Mouse (Mus musculus) MEL (cell line): Measurements from ENCODE around the gene Usp39. TPM values are rescaled to one million over a fixed set of nuclear protein-coding genes. Genes with fewer than 3 reads are reported as not detected.

Experiments
- DNase-seq: peaks from one replicate; pipeline ENCODE4 v3.0.0; 2011; ENCODE audit warnings: low read depth, low spot score
- H3K27ac ChIP-seq: 2 replicates; pipeline ENCODE4 v1.5.1; 2012; ENCODE audit warnings: low read depth, mild to moderate bottlenecking, control low read depth, low read length, moderate library complexity; ENCODE audit not compliant: control insufficient read depth
- H3K27me3 ChIP-seq, 2 experiments: fragments of 150-350 bp in 1 of 2; sonication (generic) in 1 of 2; 2 replicates each; pipeline ENCODE4 v1.6.1; 2012; ENCODE audit warnings: low read length in 2 of 2, mild to moderate bottlenecking in 2 of 2, improper control_type of control experiment in 1 of 2, moderate library complexity in 1 of 2; ENCODE audit not compliant: insufficient read depth in 2 of 2, control insufficient read depth in 1 of 2
- H3K36me3 ChIP-seq, 2 experiments: 2 replicates each; pipeline ENCODE4 v1.6.1; 2012 to 2014; ENCODE audit warnings: low read length in 2 of 2, improper control_type of control experiment in 1 of 2, inconsistent platforms in 1 of 2, mild to moderate bottlenecking in 1 of 2; ENCODE audit not compliant: insufficient read depth in 2 of 2, control insufficient read depth in 1 of 2
- H3K4me1 ChIP-seq, 2 experiments: fragments of 150-350 bp in 1 of 2; sonication (generic) in 1 of 2; 2 replicates each; pipeline ENCODE4 v1.6.1; 2012; ENCODE audit warnings: low read length in 2 of 2, improper control_type of control experiment in 1 of 2, mild to moderate bottlenecking in 1 of 2; ENCODE audit not compliant: insufficient read depth in 2 of 2, control insufficient read depth in 1 of 2
- H3K4me3 ChIP-seq, 2 experiments: fragments of 150-350 bp in 1 of 2; sonication (generic) in 1 of 2; 2 replicates each; pipeline ENCODE4 v1.5.1; 2012; ENCODE audit warnings: low read depth in 2 of 2, low read length in 2 of 2, mild to moderate bottlenecking in 2 of 2, moderate library complexity in 2 of 2, control low read depth in 1 of 2, improper control_type of control experiment in 1 of 2; ENCODE audit not compliant: control insufficient read depth in 1 of 2, insufficient read depth in 1 of 2
- H3K79me2 ChIP-seq: 2 replicates; pipeline ENCODE4 v1.6.1; 2012; ENCODE audit warnings: mild to moderate bottlenecking, low read length, moderate library complexity; ENCODE audit not compliant: control insufficient read depth, poor library complexity, insufficient read depth
- H3K9ac ChIP-seq: 2 replicates; pipeline ENCODE4 v1.6.1; 2012; ENCODE audit warnings: low read depth, mild to moderate bottlenecking, control low read depth, low read length, moderate library complexity; ENCODE audit not compliant: control insufficient read depth, poor library complexity, severe bottlenecking
- H3K9me3 ChIP-seq: fragments of 150-350 bp; sonication (generic); replicated peaks from 2 replicates; pipeline ENCODE4 v1.6.1; 2012; ENCODE audit warnings: mild to moderate bottlenecking, low read length, improper control_type of control experiment, moderate library complexity; ENCODE audit not compliant: insufficient read depth
- BHLHE40 ChIP-seq: IDR thresholded peaks from 2 replicates; pipeline ENCODE4 v1.6.1; 2012; ENCODE audit warnings: low read depth, mild to moderate bottlenecking, inconsistent platforms, low read length, improper control_type of control experiment, borderline replicate concordance
- CHD1 ChIP-seq: IDR thresholded peaks from 2 replicates; pipeline ENCODE4 v1.6.1; 2012; ENCODE audit warnings: low read depth, mild to moderate bottlenecking, inconsistent platforms, low read length, improper control_type of control experiment
- CHD2 ChIP-seq: IDR thresholded peaks from 2 replicates; pipeline ENCODE4 v1.6.1; 2011; ENCODE audit warnings: low read length, improper control_type of control experiment
- E2F4 ChIP-seq: IDR thresholded peaks from 2 replicates; pipeline ENCODE4 v1.6.1; 2011; ENCODE audit warnings: low read depth, low read length, improper control_type of control experiment, borderline replicate concordance
- ELF1 ChIP-seq: IDR thresholded peaks from 2 replicates; pipeline ENCODE4 v1.6.1; 2014; ENCODE audit warnings: low read depth, mild to moderate bottlenecking, inconsistent platforms, low read length, improper control_type of control experiment, moderate library complexity
- EP300 ChIP-seq, 2 experiments: IDR thresholded peaks; 2 replicates each; pipeline ENCODE4 v1.6.1; 2011; ENCODE audit warnings: improper control_type of control experiment in 2 of 2, low read length in 2 of 2, low read depth in 1 of 2, mild to moderate bottlenecking in 1 of 2
- ETS1 ChIP-seq: IDR thresholded peaks from 2 replicates; pipeline ENCODE4 v1.6.1; 2012; ENCODE audit warnings: low read depth, mild to moderate bottlenecking, inconsistent platforms, low read length, improper control_type of control experiment, moderate library complexity
- GABPA ChIP-seq: IDR thresholded peaks from 2 replicates; pipeline ENCODE4 v1.6.1; 2012; ENCODE audit warnings: low read depth, mild to moderate bottlenecking, inconsistent platforms, low read length, improper control_type of control experiment, moderate library complexity
- GATA1 ChIP-seq: IDR thresholded peaks from 2 replicates; pipeline ENCODE4 v1.6.1; 2011; ENCODE audit warnings: low read depth, low read length, improper control_type of control experiment
- HCFC1 ChIP-seq: IDR thresholded peaks from 2 replicates; pipeline ENCODE4 v1.6.1; 2012; ENCODE audit warnings: low read depth, mild to moderate bottlenecking, inconsistent platforms, low read length, improper control_type of control experiment, moderate library complexity
- JUND ChIP-seq: IDR thresholded peaks from 2 replicates; pipeline ENCODE4 v1.6.1; 2011; ENCODE audit warnings: low read depth, mild to moderate bottlenecking, improper control_type of control experiment, low read length
- KAT2A ChIP-seq: conservative IDR thresholded peaks from 2 replicates; pipeline ENCODE4 v1.6.1; 2012; ENCODE audit warnings: low read depth, low read length, improper control_type of control experiment, inconsistent platforms
- MAFK ChIP-seq: IDR thresholded peaks from 2 replicates; pipeline ENCODE4 v1.6.1; 2011; ENCODE audit warnings: low read depth, mild to moderate bottlenecking, low read length, improper control_type of control experiment, borderline replicate concordance
- MAX ChIP-seq: IDR thresholded peaks from 2 replicates; pipeline ENCODE4 v1.6.1; 2011; ENCODE audit warnings: low read length, improper control_type of control experiment
- MAZ ChIP-seq: IDR thresholded peaks from 2 replicates; pipeline ENCODE4 v1.6.1; 2012; ENCODE audit warnings: low read depth, mild to moderate bottlenecking, inconsistent platforms, low read length, improper control_type of control experiment
- MEF2A ChIP-seq: IDR thresholded peaks from 2 replicates; pipeline ENCODE4 v1.6.1; 2014; ENCODE audit warnings: low read depth, mild to moderate bottlenecking, inconsistent platforms, low read length, improper control_type of control experiment; ENCODE audit not compliant: poor library complexity, insufficient replicate concordance, severe bottlenecking; ENCODE audit errors: extremely low read depth
- MXI1 ChIP-seq: IDR thresholded peaks from 2 replicates; pipeline ENCODE4 v1.6.1; 2011; ENCODE audit warnings: mild to moderate bottlenecking, low read depth, low read length, improper control_type of control experiment
- MYB ChIP-seq: IDR thresholded peaks from 2 replicates; pipeline ENCODE4 v1.6.1; 2011; ENCODE audit warnings: mild to moderate bottlenecking, low read depth, low read length, improper control_type of control experiment
- MYC ChIP-seq: IDR thresholded peaks from 2 replicates; pipeline ENCODE4 v1.6.1; 2011; ENCODE audit warnings: low read depth, mild to moderate bottlenecking, low read length, improper control_type of control experiment, moderate library complexity
- NELFE ChIP-seq: IDR thresholded peaks from 2 replicates; pipeline ENCODE4 v1.6.1; 2011; ENCODE audit warnings: low read depth, low read length, improper control_type of control experiment
- POLR2A ChIP-seq, 2 experiments: IDR thresholded peaks; 2 replicates each; pipeline ENCODE4 v1.6.1; 2011 to 2012; ENCODE audit warnings: low read length in 2 of 2, mild to moderate bottlenecking in 2 of 2, control low read depth in 1 of 2, improper control_type of control experiment in 1 of 2, low read depth in 1 of 2, moderate library complexity in 1 of 2; ENCODE audit not compliant: control insufficient read depth in 1 of 2, insufficient read depth in 1 of 2, poor library complexity in 1 of 2
- POLR2AphosphoS2 ChIP-seq: IDR thresholded peaks from 2 replicates; pipeline ENCODE4 v1.6.1; 2011; ENCODE audit warnings: low read length, improper control_type of control experiment
- RCOR1 ChIP-seq: IDR thresholded peaks from 2 replicates; pipeline ENCODE4 v1.6.1; 2012; ENCODE audit warnings: low read depth, mild to moderate bottlenecking, inconsistent platforms, low read length, improper control_type of control experiment
- SIN3A ChIP-seq: IDR thresholded peaks from 2 replicates; pipeline ENCODE4 v1.6.1; 2012; ENCODE audit warnings: low read length, improper control_type of control experiment, inconsistent platforms
- TCF12 ChIP-seq: IDR thresholded peaks from 2 replicates; pipeline ENCODE4 v1.6.1; 2014; ENCODE audit warnings: low read depth, mild to moderate bottlenecking, inconsistent platforms, low read length, improper control_type of control experiment, moderate library complexity
- USF1 ChIP-seq: IDR thresholded peaks from 2 replicates; pipeline ENCODE4 v1.6.1; 2014; ENCODE audit warnings: low read depth, mild to moderate bottlenecking, inconsistent platforms, low read length, improper control_type of control experiment, moderate library complexity
- USF2 ChIP-seq, 2 experiments: IDR thresholded peaks; 2 replicates each; pipeline ENCODE4 v1.6.1; 2011 to 2012; ENCODE audit warnings: improper control_type of control experiment in 2 of 2, low read length in 2 of 2, borderline replicate concordance in 1 of 2, inconsistent platforms in 1 of 2, low read depth in 1 of 2, mild to moderate bottlenecking in 1 of 2; ENCODE audit not compliant: insufficient read depth in 1 of 2
- ZKSCAN1 ChIP-seq: IDR thresholded peaks from 2 replicates; pipeline ENCODE4 v1.6.1; 2012; ENCODE audit warnings: low read depth, mild to moderate bottlenecking, inconsistent platforms, low read length, improper control_type of control experiment, moderate library complexity
- ZMIZ1 ChIP-seq: IDR thresholded peaks from 2 replicates; pipeline ENCODE4 v1.6.1; 2012; ENCODE audit warnings: low read depth, mild to moderate bottlenecking, inconsistent platforms, low read length, improper control_type of control experiment, moderate library complexity
- ZNF384 ChIP-seq: IDR thresholded peaks from 2 replicates; pipeline ENCODE4 v1.6.1; 2012; ENCODE audit warnings: low read depth, mild to moderate bottlenecking, inconsistent platforms, low read length, improper control_type of control experiment
- polyA plus RNA-seq, 2 experiments: library from polyadenylated mRNA; stranded (reverse) in 1 of 2; unstranded in 1 of 2; fragments of >175 nt in 1 of 2; fragments of >200 nt in 1 of 2; gene quantifications; 2 replicates each; pipeline versions ENCODE4 v1.2.1 to v1.2.4; 2012; ENCODE audit warnings: low replicate concordance in 2 of 2, low read depth in 1 of 2; ENCODE audit not compliant: insufficient read length in 2 of 2, insufficient read depth in 1 of 2, missing spikeins in 1 of 2
- total RNA-seq: library from RNA; depleted of rRNA; stranded (reverse); fragments of 300-350 nt; gene quantifications from 2 replicates; pipeline ENCODE4 v1.2.3, GENCODE M21; 2012

The Usp39 gene
- total and polyA plus RNA-seq, 3 experiments: 103 to 106 TPM; not detected in 1

DNA sequence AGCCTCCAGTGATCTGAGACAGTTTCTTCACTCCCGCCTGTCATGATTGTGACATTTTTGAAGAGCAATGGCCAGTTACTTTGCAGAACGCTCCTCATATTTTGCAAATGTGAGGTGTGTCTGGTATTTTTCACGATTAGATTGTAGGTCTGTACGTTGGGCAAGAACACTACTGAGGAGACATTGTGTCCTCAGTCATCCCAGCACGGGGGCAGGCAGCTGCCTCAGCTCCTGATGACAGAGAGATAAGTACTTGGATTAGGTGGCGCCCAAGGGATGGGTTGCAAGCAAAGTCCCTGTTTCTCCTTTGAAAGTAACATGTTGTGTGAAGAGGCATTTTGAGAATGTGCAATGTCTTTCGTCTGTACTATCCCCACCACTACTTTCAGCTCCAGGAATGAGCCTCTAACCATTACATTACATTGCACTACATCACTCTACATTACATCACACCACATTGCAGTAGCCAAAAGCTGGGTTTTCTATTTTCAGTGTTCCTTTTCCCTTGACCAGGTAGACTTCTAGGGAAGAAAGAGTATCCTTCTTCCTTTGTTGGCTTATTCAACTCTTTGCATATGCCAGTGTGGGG lies 64.5 kb downstream of the Usp39 start:
- no peaks in the 10 kb centered on the region for H3K9me3 ChIP-seq
- TF ChIP-seq HCFC1 (no peak), GATA1 (0 out of 2 replicates have a peak, but pooled peaks have one; percentile 19), GABPA (no peak), EP300 (IDR thresholded peaks at IDR 0.05; ENCODE audit: low read depth in 1 of 2, low read length in 2 of 2) (peak in 1 of 2 experiments; percentile 33; a peak in 1 of 4 replicates)
- peak overlapping the region in 1 of 2 experiments; percentile 20; a peak in 1 of 4 replicates for H3K4me3 ChIP-seq
- peaks cover 17 to 25% of the 10 kb centered on the region in 2 experiments for H3K4me1 ChIP-seq
- H3K9ac ChIP-seq: peak overlapping the region; percentile 0; the same call in 1 of the 2 replicates
- DNase-seq: peak; percentile 33
- peak overlapping the region; percentile 51; the same call in 1 of the 2 replicates for H3K27ac ChIP-seq
- no peaks in the 10 kb centered on the region for H3K27me3 ChIP-seq
- H3K36me3 ChIP-seq: peaks cover 0 to 27% of the 10 kb centered on the region in 2 experiments; a peak in 2 of 4 replicates
- no peaks in the 10 kb centered on the region for H3K79me2 ChIP-seq

DNA sequence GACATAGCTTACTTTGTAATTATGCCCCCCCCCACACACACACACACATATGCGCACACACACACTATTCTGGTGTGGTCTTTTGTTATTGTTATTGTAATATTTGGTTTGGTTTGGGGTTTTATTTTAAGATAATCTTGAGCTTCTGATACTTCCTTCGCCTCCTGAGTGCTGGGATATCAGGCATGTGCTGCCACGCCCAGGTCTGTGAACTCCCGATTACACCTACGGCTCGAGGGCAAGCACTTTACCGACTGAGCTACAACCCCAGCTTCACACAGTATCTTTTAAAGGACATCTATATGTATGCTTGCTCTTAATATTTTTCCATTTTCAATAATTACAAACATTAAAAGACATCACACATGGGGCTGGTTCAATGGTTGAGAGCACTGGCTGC lies 65.5 kb downstream of the Usp39 start:
- Histone ChIP-seq H3K27me3 (no peaks in the 10 kb centered on the region), H3K27ac (peak overlapping the region; percentile 61), H3K79me2 (no peaks in the 10 kb centered on the region), H3K9ac (peak overlapping the region; percentile 33; the same call in 1 of the 2 replicates), H3K36me3 (peaks cover 0 to 27% of the 10 kb centered on the region in 2 experiments; a peak in 2 of 4 replicates), H3K9me3 (no peaks in the 10 kb centered on the region), H3K4me1 (peaks cover 17 to 25% of the 10 kb centered on the region in 2 experiments), H3K4me3 (peak overlapping the region in 1 of 2 experiments; percentile 20; a peak in 2 of 4 replicates)
- DNase-seq: peak; percentile 85
- TF ChIP-seq POLR2A (IDR thresholded peaks at IDR 0.05; ENCODE audit: control insufficient read depth in 1 of 2, insufficient read depth in 1 of 2, low read depth in 1 of 2, low read length in 2 of 2, poor library complexity in 1 of 2) (no peak), ZKSCAN1 (no peak), TCF12 (peak; percentile 99), EP300 (IDR thresholded peaks at IDR 0.05; ENCODE audit: low read depth in 1 of 2, low read length in 2 of 2) (peak; percentile 91 to 97), POLR2AphosphoS2 (no peak), MEF2A (peak; percentile 83; the same call in 1 of the 2 replicates), NELFE (no peak), MAX (peak; percentile 81), USF2 (IDR thresholded peaks at IDR 0.05; ENCODE audit: borderline replicate concordance in 1 of 2, insufficient read depth in 1 of 2, low read depth in 1 of 2, low read length in 2 of 2) (no peak), SIN3A (peak; percentile 87), MYB (no peak), KAT2A (no peak), JUND (no peak), MAFK (peak; percentile 66; the same call in 1 of the 2 replicates), CHD1 (no peak), GATA1 (peak; percentile 97), MXI1 (peak; percentile 72), MAZ (peak; percentile 61; the same call in 1 of the 2 replicates), MYC (0 out of 2 replicates have a peak, but pooled peaks have one; percentile 76), ETS1 (peak; percentile 91), USF1 (0 out of 2 replicates have a peak, but pooled peaks have one; percentile 5), CHD2 (no peak; the same call in 1 of the 2 replicates), ELF1 (no peak), E2F4 (no peak), ZMIZ1 (0 out of 2 replicates have a peak, but pooled peaks have one; percentile 47), ZNF384 (no peak), BHLHE40 (peak; percentile 91), RCOR1 (peak; percentile 95)
